Mouse (Mus musculus): ENCODE data around the gene Sfta2. TPM values are rescaled to one million over a fixed set of nuclear protein-coding genes. Genes with fewer than 3 reads are reported as not detected.

The Sfta2 gene
- polyA plus RNA-seq, 1 experiment from 2014 or later = not detected

DNA sequence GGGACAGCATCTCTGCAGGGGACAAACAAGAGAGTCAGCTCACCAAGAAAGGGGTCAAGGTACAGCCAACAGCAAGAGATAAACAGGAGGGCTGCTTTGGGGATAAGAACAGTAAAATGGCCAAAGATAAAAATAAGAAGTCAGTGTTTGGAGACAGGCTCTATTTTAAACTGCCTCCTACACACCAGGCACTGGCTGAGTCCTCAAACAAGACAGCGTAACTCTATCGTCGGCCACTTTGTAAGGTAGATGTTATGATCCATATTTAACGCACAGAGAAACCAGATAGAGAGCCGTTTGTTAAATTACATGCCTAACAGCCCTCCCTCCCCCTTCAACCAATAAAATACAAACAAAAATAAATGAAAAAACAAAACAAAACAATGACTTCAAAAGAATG, 92.6 kb downstream of the Sfta2 start:
- DNase-seq = no peak
- no peak overlapping the region for H3K27ac ChIP-seq (replicated peaks; ENCODE audit: low read depth, low read length)
- H3K4me1 ChIP-seq (ENCODE audit: control insufficient read depth, insufficient read depth, low read length) = peaks cover 24% of the 10 kb centered on the region
- 90% methylated on average over 5 of the region's 5 CpGs for WGBS
- no peaks in the 10 kb centered on the region for H3K27me3 ChIP-seq (ENCODE audit: control insufficient read depth, insufficient read depth, low read length)
- H3K4me3 ChIP-seq (replicated peaks; ENCODE audit: low read depth, low read length) = no peak overlapping the region
- no peak overlapping the region for H3K9ac ChIP-seq (replicated peaks; ENCODE audit: low read length)
- H3K9me3 ChIP-seq (ENCODE audit: control insufficient read depth, low read length) = no peaks in the 10 kb centered on the region
- peaks cover 48% of the 10 kb centered on the region for H3K36me3 ChIP-seq (ENCODE audit: control insufficient read depth, insufficient read depth, low read length)
- ATAC-seq (ENCODE audit: low FRiP score, low TSS enrichment) = no peak
- H3K4me2 ChIP-seq (ENCODE audit: low read length) = no peak overlapping the region

DNA sequence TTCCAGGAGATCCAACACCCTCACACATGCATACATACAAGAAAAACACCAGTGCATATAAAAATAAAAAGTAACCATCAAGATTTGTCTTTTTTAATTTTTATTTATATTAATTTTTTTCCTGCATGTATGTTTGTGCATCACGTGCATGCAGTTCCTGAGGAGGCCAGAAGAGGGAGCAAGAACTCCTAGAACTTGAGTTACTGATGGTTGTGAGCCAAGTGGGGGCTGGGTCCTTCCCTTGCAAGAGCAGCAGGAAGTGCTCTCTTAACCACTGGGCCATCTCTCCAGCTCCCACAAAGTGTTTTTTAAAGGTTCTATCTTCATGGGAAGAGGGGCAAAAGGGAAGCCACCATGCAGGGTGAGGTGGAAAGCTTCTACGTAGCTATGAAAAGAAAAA, 93.9 kb downstream of the Sfta2 start:
- no peak overlapping the region for H3K9ac ChIP-seq (replicated peaks; ENCODE audit: low read length)
- 97% methylated on average over 2 of the region's 2 CpGs for WGBS
- no peak overlapping the region for H3K4me2 ChIP-seq (ENCODE audit: low read length)
- peak; percentile 60 for DNase-seq
- H3K36me3 ChIP-seq (ENCODE audit: control insufficient read depth, insufficient read depth, low read length) = peaks cover 35% of the 10 kb centered on the region
- ATAC-seq (ENCODE audit: low FRiP score, low TSS enrichment) = no peak
- H3K4me1 ChIP-seq (ENCODE audit: control insufficient read depth, insufficient read depth, low read length) = peaks cover 30% of the 10 kb centered on the region
- no peak overlapping the region for H3K4me3 ChIP-seq (replicated peaks; ENCODE audit: low read depth, low read length)
- no peaks in the 10 kb centered on the region for H3K9me3 ChIP-seq (ENCODE audit: control insufficient read depth, low read length)
- H3K27ac ChIP-seq (replicated peaks; ENCODE audit: low read depth, low read length) = no peak overlapping the region
- no peaks in the 10 kb centered on the region for H3K27me3 ChIP-seq (ENCODE audit: control insufficient read depth, insufficient read depth, low read length)

DNA sequence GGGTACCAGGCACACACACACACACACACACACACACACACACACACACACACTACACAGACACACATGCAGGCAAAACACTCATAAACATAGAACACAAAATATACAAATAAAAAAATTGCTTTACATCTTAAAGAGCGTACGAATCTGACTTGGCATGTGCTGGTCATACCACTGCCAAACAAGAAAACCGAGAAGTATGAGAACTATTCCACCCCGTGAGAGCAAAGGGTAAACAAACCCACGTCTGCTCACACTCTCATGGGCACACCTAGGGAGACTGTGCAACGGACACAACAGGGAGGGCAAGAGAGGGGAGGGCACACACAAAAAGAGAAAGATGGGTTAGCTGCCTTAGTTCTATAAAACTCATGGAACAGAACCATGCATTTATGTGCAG, 95.3 kb downstream of the Sfta2 start:
- no peaks in the 10 kb centered on the region for H3K9me3 ChIP-seq (ENCODE audit: control insufficient read depth, low read length)

DNA sequence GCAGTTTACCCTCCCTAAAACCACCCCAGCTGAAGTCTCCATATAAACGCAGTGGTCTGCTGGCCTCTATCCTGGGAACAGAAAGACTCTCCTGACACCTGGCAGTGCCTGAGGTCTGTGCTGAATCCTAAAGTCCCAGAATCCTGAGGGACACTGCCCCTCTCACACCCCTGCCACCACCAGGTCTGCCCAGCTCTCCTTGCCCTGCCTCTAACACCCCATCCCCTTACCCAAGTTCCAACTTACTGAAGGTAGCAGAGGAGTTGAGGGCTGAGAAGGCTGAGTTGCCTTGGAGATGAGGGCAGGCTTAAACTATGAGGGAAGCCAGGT, 96.0 kb downstream of the Sfta2 start:
- ATAC-seq (ENCODE audit: low FRiP score, low TSS enrichment) (no peak; the same call in 1 of the 2 replicates), DNase-seq (no peak)
- no peaks in the 10 kb centered on the region for H3K9me3 ChIP-seq (ENCODE audit: control insufficient read depth, low read length)
- peaks cover 37% of the 10 kb centered on the region for H3K4me1 ChIP-seq (ENCODE audit: control insufficient read depth, insufficient read depth, low read length)
- H3K4me3 ChIP-seq (replicated peaks; ENCODE audit: low read depth, low read length) = peak overlapping the region; percentile 43
- H3K4me2 ChIP-seq (ENCODE audit: low read length) = peak overlapping the region; percentile 89
- 3% methylated on average over 1 of the region's 1 CpGs for WGBS
- H3K36me3 ChIP-seq (ENCODE audit: control insufficient read depth, insufficient read depth, low read length) = peaks cover 15% of the 10 kb centered on the region
- H3K27me3 ChIP-seq (ENCODE audit: control insufficient read depth, insufficient read depth, low read length) = no peaks in the 10 kb centered on the region
- H3K9ac ChIP-seq (replicated peaks; ENCODE audit: low read length) = peak overlapping the region; percentile 78
- peak overlapping the region; percentile 98 for H3K27ac ChIP-seq (replicated peaks; ENCODE audit: low read depth, low read length)

More for the DNA sequence above, 95.3 kb downstream of the Sfta2 start:
- 60% methylated on average over 6 of the region's 6 CpGs for WGBS
- ATAC-seq (ENCODE audit: low FRiP score, low TSS enrichment) (no peak), DNase-seq (no peak)
- H3K27ac ChIP-seq (replicated peaks; ENCODE audit: low read depth, low read length) = peak overlapping the region; percentile 98; the same call in 1 of the 2 replicates
- peaks cover 30% of the 10 kb centered on the region for H3K4me1 ChIP-seq (ENCODE audit: control insufficient read depth, insufficient read depth, low read length)
- H3K4me3 ChIP-seq (replicated peaks; ENCODE audit: low read depth, low read length) = peak overlapping the region; percentile 43
- H3K4me2 ChIP-seq (ENCODE audit: low read length) = peak overlapping the region; percentile 89
- H3K27me3 ChIP-seq (ENCODE audit: control insufficient read depth, insufficient read depth, low read length) = no peaks in the 10 kb centered on the region
- peaks cover 20% of the 10 kb centered on the region for H3K36me3 ChIP-seq (ENCODE audit: control insufficient read depth, insufficient read depth, low read length)
- H3K9ac ChIP-seq (replicated peaks; ENCODE audit: low read length) = peak overlapping the region; percentile 78; the same call in 1 of the 2 replicates

DNA sequence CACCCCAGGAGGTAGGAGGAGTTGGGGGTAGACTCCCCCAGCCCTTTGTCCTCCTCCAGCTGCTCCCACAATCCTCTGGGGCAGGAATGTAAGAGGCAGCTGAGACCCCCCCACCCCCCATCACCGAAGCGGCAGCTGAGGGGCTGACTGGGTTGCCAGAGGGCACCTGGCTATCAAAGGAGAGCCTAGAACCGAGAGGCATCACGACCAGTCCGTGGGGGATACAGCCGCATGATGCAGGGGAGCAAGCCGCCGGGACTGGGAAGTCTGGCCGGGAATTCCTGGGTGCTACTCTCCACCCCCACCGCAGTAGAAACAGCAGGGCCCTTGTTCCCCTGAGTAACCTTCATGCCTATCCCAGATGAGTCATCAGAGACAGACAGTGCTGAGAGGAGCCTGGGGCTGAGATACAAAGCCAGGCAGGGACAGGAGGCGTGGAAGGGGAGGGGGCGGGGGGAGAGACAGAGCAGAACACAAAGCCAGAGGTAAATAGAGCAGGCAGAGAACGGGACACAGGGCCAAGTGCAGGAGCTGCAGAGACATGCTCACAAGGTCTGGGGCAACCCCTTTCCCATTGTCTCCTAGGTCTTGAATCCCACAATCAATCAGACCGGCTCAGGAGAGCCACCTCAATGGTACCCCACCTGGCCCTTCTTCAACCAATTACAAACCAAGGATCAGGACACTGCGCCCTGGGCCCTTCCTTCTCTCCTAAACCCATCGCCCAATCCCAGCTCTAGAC, 96.6 kb downstream of the Sfta2 start:
- Histone ChIP-seq H3K9ac (replicated peaks; ENCODE audit: low read length) (peak overlapping the region; percentile 78), H3K36me3 (ENCODE audit: control insufficient read depth, insufficient read depth, low read length) (peaks cover 9% of the 10 kb centered on the region), H3K9me3 (ENCODE audit: control insufficient read depth, low read length) (no peaks in the 10 kb centered on the region), H3K4me2 (ENCODE audit: low read length) (peak overlapping the region; percentile 89), H3K27ac (replicated peaks; ENCODE audit: low read depth, low read length) (peak overlapping the region; percentile 98), H3K4me3 (replicated peaks; ENCODE audit: low read depth, low read length) (peak overlapping the region; percentile 43), H3K4me1 (ENCODE audit: control insufficient read depth, insufficient read depth, low read length) (peaks cover 38% of the 10 kb centered on the region), H3K27me3 (ENCODE audit: control insufficient read depth, insufficient read depth, low read length) (no peaks in the 10 kb centered on the region)
- DNase-seq (peak; percentile 79), ATAC-seq (ENCODE audit: low FRiP score, low TSS enrichment) (peak; percentile 68)
- WGBS = 2% methylated on average over 15 of the region's 16 CpGs

DNA sequence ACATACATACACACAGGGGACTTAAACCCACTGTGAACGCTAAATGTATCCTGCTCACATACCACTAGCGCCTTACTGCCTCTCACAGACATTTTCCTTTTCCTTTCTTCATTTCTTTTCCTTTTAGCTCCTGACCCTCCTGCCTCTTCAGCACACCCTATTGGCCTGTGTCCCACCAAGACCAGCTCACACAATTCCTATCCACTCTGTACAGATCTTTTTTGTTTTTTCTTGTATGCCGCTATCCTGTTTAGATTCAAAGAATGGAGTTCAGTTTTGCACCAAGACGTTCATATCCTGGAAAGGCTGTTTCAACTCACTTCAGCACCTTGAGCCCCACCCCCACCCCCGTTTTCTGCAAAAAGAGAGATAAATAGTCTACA, 97.1 kb downstream of the Sfta2 start:
- no peak for DNase-seq
- Histone ChIP-seq H3K4me2 (ENCODE audit: low read length) (peak overlapping the region; percentile 89), H3K4me3 (replicated peaks; ENCODE audit: low read depth, low read length) (peak overlapping the region; percentile 43), H3K9me3 (ENCODE audit: control insufficient read depth, low read length) (no peaks in the 10 kb centered on the region), H3K27me3 (ENCODE audit: control insufficient read depth, insufficient read depth, low read length) (no peaks in the 10 kb centered on the region), H3K9ac (replicated peaks; ENCODE audit: low read length) (peak overlapping the region; percentile 78), H3K36me3 (ENCODE audit: control insufficient read depth, insufficient read depth, low read length) (peaks cover 4% of the 10 kb centered on the region), H3K4me1 (ENCODE audit: control insufficient read depth, insufficient read depth, low read length) (peaks cover 38% of the 10 kb centered on the region), H3K27ac (replicated peaks; ENCODE audit: low read depth, low read length) (peak overlapping the region; percentile 98)
- 18% methylated on average over 5 of the region's 5 CpGs for WGBS
- no peak for ATAC-seq (ENCODE audit: low FRiP score, low TSS enrichment)

DNA sequence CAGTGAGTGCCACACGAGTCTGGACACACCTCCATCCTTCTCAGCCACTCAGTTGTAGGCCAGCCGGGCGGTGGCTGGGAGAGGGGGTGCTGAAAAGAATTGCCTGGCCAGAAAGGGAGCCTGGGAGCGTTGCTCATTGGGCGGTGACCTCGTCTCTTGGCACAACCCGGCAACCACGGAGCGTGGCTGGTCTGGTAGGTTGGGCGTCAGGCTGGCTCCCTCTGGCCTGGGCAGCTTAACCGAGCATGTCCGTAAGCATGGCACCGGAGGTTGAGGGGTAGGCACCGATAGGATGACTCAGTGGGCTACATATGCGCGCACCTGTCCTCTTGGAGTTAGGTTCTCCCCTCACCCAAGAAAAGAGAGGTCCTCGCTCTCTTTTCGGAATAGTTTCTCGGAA, 98.6 kb downstream of the Sfta2 start:
- Histone ChIP-seq H3K9me3 (ENCODE audit: control insufficient read depth, low read length) (no peaks in the 10 kb centered on the region), H3K4me1 (ENCODE audit: control insufficient read depth, insufficient read depth, low read length) (peaks cover 50% of the 10 kb centered on the region), H3K4me3 (replicated peaks; ENCODE audit: low read depth, low read length) (peak overlapping the region; percentile 77), H3K36me3 (ENCODE audit: control insufficient read depth, insufficient read depth, low read length) (no peaks in the 10 kb centered on the region), H3K27me3 (ENCODE audit: control insufficient read depth, insufficient read depth, low read length) (no peaks in the 10 kb centered on the region), H3K4me2 (ENCODE audit: low read length) (peak overlapping the region; percentile 89), H3K9ac (replicated peaks; ENCODE audit: low read length) (peak overlapping the region; percentile 92), H3K27ac (replicated peaks; ENCODE audit: low read depth, low read length) (peak overlapping the region; percentile 98)
- no peak for ATAC-seq (ENCODE audit: low FRiP score, low TSS enrichment)
- WGBS = 2% methylated on average over 19 of the region's 19 CpGs
- DNase-seq = peak; percentile 69

Other genes with a start within 250 kb of the Sfta2 start
- 0.18 and 0.80 TPM in 2 replicates for gene H2-Q4, start 221.9 kb upstream of the Sfta2 start, polyA plus RNA-seq (2014; fragmentation: Nextera tagmentation; extraction: Ambion mirVana)
- gene H2-Q6, start 176.7 kb upstream of the Sfta2 start, polyA plus RNA-seq (2014; fragmentation: Nextera tagmentation; extraction: Ambion mirVana) = 0.61 and 0.63 TPM in 2 replicates
- 2.5 and 2.8 TPM in 2 replicates for gene H2-Q7, start 162.4 kb upstream of the Sfta2 start, polyA plus RNA-seq (2014; fragmentation: Nextera tagmentation; extraction: Ambion mirVana)
- 0.38 TPM in 1 of 2 replicates, not detected in the other for gene H2-Q10, start 131.5 kb upstream of the Sfta2 start, polyA plus RNA-seq (2014; fragmentation: Nextera tagmentation; extraction: Ambion mirVana)
- not detected in 2 replicates for gene Pou5f1, start 95.5 kb upstream of the Sfta2 start, polyA plus RNA-seq (2014; fragmentation: Nextera tagmentation; extraction: Ambion mirVana)
- gene Tcf19, start 84.7 kb upstream of the Sfta2 start, polyA plus RNA-seq (2014; fragmentation: Nextera tagmentation; extraction: Ambion mirVana) = 8.9 and 15.5 TPM in 2 replicates
- 1.6 and 3.4 TPM in 2 replicates for gene Cchcr1, start 84.4 kb upstream of the Sfta2 start, polyA plus RNA-seq (2014; fragmentation: Nextera tagmentation; extraction: Ambion mirVana)
- gene Psors1c2, start 68.3 kb upstream of the Sfta2 start, polyA plus RNA-seq (2014; fragmentation: Nextera tagmentation; extraction: Ambion mirVana) = 0.54 and 0.61 TPM in 2 replicates
- 0.11 TPM in 1 of 2 replicates, not detected in the other for gene Cdsn, start 49.4 kb upstream of the Sfta2 start, polyA plus RNA-seq (2014; fragmentation: Nextera tagmentation; extraction: Ambion mirVana)
- not detected in 2 replicates for gene 2300002M23Rik, start 34.1 kb upstream of the Sfta2 start, polyA plus RNA-seq (2014; fragmentation: Nextera tagmentation; extraction: Ambion mirVana)
- gene Gm9573, start 25.1 kb downstream of the Sfta2 start, polyA plus RNA-seq (2014; fragmentation: Nextera tagmentation; extraction: Ambion mirVana) = not detected in 2 replicates
- gene Mucl3, start 42.1 kb downstream of the Sfta2 start, polyA plus RNA-seq (2014; fragmentation: Nextera tagmentation; extraction: Ambion mirVana) = not detected in 2 replicates
- gene Vars2, start 66.0 kb downstream of the Sfta2 start, polyA plus RNA-seq (2014; fragmentation: Nextera tagmentation; extraction: Ambion mirVana) = 9.5 and 14.8 TPM in 2 replicates
- gene Gtf2h4, start 72.2 kb downstream of the Sfta2 start, polyA plus RNA-seq (2014; fragmentation: Nextera tagmentation; extraction: Ambion mirVana) = 23.6 and 25.5 TPM in 2 replicates
- gene Ddr1, start 103.1 kb downstream of the Sfta2 start, polyA plus RNA-seq (2014; fragmentation: Nextera tagmentation; extraction: Ambion mirVana) = 52.9 and 87.2 TPM in 2 replicates
- 3.3 and 4.0 TPM in 2 replicates for gene Ier3, start 220.1 kb downstream of the Sfta2 start, polyA plus RNA-seq (2014; fragmentation: Nextera tagmentation; extraction: Ambion mirVana)
- 59.9 and 74.0 TPM in 2 replicates for gene Flot1, start 221.7 kb downstream of the Sfta2 start, polyA plus RNA-seq (2014; fragmentation: Nextera tagmentation; extraction: Ambion mirVana)
- 1,880 and 2,054 TPM in 2 replicates for gene Tubb5, start 236.8 kb downstream of the Sfta2 start, polyA plus RNA-seq (2014; fragmentation: Nextera tagmentation; extraction: Ambion mirVana)
- gene Mdc1, start 240.0 kb downstream of the Sfta2 start, polyA plus RNA-seq (2014; fragmentation: Nextera tagmentation; extraction: Ambion mirVana) = 7.3 and 8.2 TPM in 2 replicates

Measured in midbrain, embryonic 14.5 days (tissue).